Mouse (Mus musculus): Measurements from ENCODE around the gene Sun1.

- no peak for TF ChIP-seq CTCF (IDR thresholded peaks at IDR 0.05; ENCODE audit: borderline replicate concordance, extremely low read depth, insufficient read depth, insufficient read length)
- no peak for TF ChIP-seq POLR2A (IDR thresholded peaks at IDR 0.05; ENCODE audit: borderline replicate concordance, extremely low read depth, insufficient read depth, insufficient read length, poor library complexity, severe bottlenecking)
Observed at GRCm38 (mm10) chr5:139241022-139241761, 40.8 kb downstream of the Sun1 start.

Data from brain, embryonic 14.5 days (tissue).